Mouse (Mus musculus): ENCODE measurements around the gene Rxrb.

DNA sequence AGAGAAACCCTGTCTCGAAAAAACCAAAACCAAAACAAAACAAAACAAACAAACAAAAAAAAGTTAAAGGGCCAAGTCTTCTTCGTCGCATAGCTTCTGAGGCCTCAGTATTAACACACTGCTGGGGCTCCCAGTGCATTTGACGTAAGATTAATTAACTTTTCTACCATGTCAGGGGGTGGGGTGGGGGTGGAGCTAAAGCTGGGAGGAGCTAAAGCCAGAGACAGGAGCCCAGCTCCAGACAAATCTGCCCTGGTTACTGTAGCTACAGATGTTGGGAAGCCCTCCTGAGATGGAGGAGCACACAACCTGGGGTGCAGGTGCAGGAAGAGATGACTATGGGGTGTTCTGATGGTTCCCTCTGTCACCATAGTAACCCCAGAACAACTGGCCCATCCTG, 46.5 kb downstream of the Rxrb start:
- TF ChIP-seq MAX (IDR thresholded peaks at IDR 0.05; ENCODE audit: low read depth): no peak
- TF ChIP-seq POLR2A (IDR thresholded peaks at IDR 0.05; ENCODE audit: insufficient read length, low read depth): no peak
